Comparison of ENCODE assay signal across 6 mouse cellular contexts in the genomic region with DNA sequence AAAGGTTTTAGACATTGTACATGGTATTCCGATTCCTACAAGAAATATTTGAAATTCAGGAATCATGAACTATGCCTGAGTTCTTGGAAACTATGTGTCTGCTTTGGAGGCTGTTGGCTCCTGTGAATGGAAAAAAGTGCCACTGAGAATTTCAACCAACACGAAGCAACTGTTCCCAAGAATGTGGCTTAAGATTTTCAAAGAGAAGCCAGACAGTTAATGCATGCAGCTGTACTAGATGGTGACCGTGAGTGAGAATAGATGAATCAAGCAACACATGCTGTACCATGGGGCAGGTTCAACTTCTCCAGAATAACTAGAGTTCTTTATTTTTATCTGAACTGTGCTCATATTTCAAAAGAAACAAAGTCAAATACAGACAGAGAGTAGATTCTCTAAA.
"Had no signal": no experiment of that assay in that cellular context is flagged by ENCODE, and none has a peak within 500 bp of the region (broad histone marks: within the 10 kb centered on the region; RNA-seq: fewer than 3 reads in every experiment).

No protein-coding gene starts in this region.

- DNase-seq: kidney, adult 11 months; kidney, adult 9 months; kidney, postnatal 36 days; lung, adult 2 months; lung, postnatal 10 days; thymus, postnatal 4 days had no signal
